ENCODE assay signal across 9 mouse cellular contexts in genomic region chr4:100998145-100998544, GRCm38 (mm10). TPM values are rescaled to one million over a fixed set of nuclear protein-coding genes. Genes with fewer than 3 reads are reported as not detected.
DNase-seq lines count a peak whose midpoint lies in the region; ATAC-seq and TF ChIP-seq lines count a peak whose summit lies in the region.
"Had no signal": no experiment of that assay in that cellular context is flagged by ENCODE, and none has a peak within 500 bp of the region (broad histone marks: within the 10 kb centered on the region; RNA-seq: fewer than 3 reads in every experiment).

No protein-coding gene starts in this region.

- no peaks in the 10 kb centered on the region for H3K27me3 ChIP-seq in heart, embryonic 11.5 days (ENCODE audit: control insufficient read depth, insufficient read depth, low read length)
- H3K27me3 ChIP-seq in E14TG2a.4 (ENCODE audit: insufficient read depth, low read length) = peaks cover 8% of the 10 kb centered on the region; the same call in 1 of the 2 replicates
- no peaks in the 10 kb centered on the region for H3K27me3 ChIP-seq in midbrain, embryonic 11.5 days (ENCODE audit: control insufficient read depth, insufficient read depth, low read length)

- no peak for ATAC-seq in heart, embryonic 11.5 days (replicated peaks; ENCODE audit: insufficient number of reproducible peaks, low FRiP score, low TSS enrichment)
- ATAC-seq in midbrain, embryonic 11.5 days (ENCODE audit: low FRiP score) = no peak

- intact Hi-C loops in gastrocnemius, postnatal 14 days (cut with DNase I; ENCODE audit: low total_unique reads) = loop anchor here (2.0 kb wide), 1 partner anchor 149 kb away; no protein-coding TSS in a partner anchor
- intact Hi-C loops in left cerebral cortex, postnatal 10 days (cut with DNase I) = loop anchor here (5.0 kb wide), 1 partner anchor 411 kb away; no protein-coding TSS in a partner anchor

- H3K4me1 ChIP-seq in heart, embryonic 11.5 days (ENCODE audit: control insufficient read depth, insufficient read depth, low read length) = 0 out of 2 replicates have a peak, but pooled peaks cover 5% of the 10 kb centered on the region
- peaks cover 5% of the 10 kb centered on the region; the same call in 1 of the 2 replicates for H3K4me1 ChIP-seq in E14TG2a.4 (replicated peaks; ENCODE audit: low read depth, low read length)
- H3K4me1 ChIP-seq in midbrain, embryonic 11.5 days (ENCODE audit: control insufficient read depth, insufficient read depth, low read length) = peaks cover 16% of the 10 kb centered on the region

- H3K36me3 ChIP-seq in heart, embryonic 11.5 days (ENCODE audit: control insufficient read depth, insufficient read depth, low read length) = peaks cover 10% of the 10 kb centered on the region
- no peaks in the 10 kb centered on the region for H3K36me3 ChIP-seq in E14TG2a.4 (ENCODE audit: insufficient read depth, low read length)
- peaks cover 7% of the 10 kb centered on the region for H3K36me3 ChIP-seq in midbrain, embryonic 11.5 days (ENCODE audit: control insufficient read depth, insufficient read depth, low read length)

- no peak overlapping the region for H3K9ac ChIP-seq in heart, embryonic 11.5 days (ENCODE audit: low read depth, low read length)
- no peak overlapping the region for H3K9ac ChIP-seq in midbrain, embryonic 11.5 days (ENCODE audit: low read length)

- H3K4me2 ChIP-seq in heart, embryonic 11.5 days = no peak overlapping the region
- H3K4me2 ChIP-seq in midbrain, embryonic 11.5 days = no peak overlapping the region

- no peak overlapping the region for H3K27ac ChIP-seq in heart, embryonic 11.5 days (ENCODE audit: low read depth, low read length)
- H3K27ac ChIP-seq in midbrain, embryonic 11.5 days (ENCODE audit: low read depth, low read length) = no peak overlapping the region

- 17% methylated on average over 2 of the region's 2 CpGs for WGBS in heart, embryonic 11.5 days (ENCODE audit: insufficient replicate concordance)
- WGBS in midbrain, embryonic 11.5 days = 17% methylated on average over 2 of the region's 2 CpGs

- H3K4me3 ChIP-seq in heart, embryonic 11.5 days (ENCODE audit: low read depth, low read length) = no peak overlapping the region
- no peak overlapping the region for H3K4me3 ChIP-seq in E14TG2a.4 (replicated peaks; ENCODE audit: low read length)
- no peak overlapping the region for H3K4me3 ChIP-seq in midbrain, embryonic 11.5 days (ENCODE audit: low read depth, low read length)

- TF ChIP-seq CTCF in E14TG2a.4 (conservative IDR thresholded peaks at IDR 0.05; ENCODE audit: low read length) = 0 out of 2 replicates have a peak, but pooled peaks have one; percentile 19

- no peaks in the 10 kb centered on the region for H3K9me3 ChIP-seq in heart, embryonic 11.5 days (replicated peaks; ENCODE audit: control insufficient read depth, low read length)
- no peaks in the 10 kb centered on the region for H3K9me3 ChIP-seq in E14TG2a.4 (ENCODE audit: low read length)
- no peaks in the 10 kb centered on the region for H3K9me3 ChIP-seq in midbrain, embryonic 11.5 days (ENCODE audit: control insufficient read depth, low read length)

- peak; percentile 70 for DNase-seq in heart, adult 11 months
- DNase-seq in cerebellum, postnatal 10 days = peak; percentile 77 to 82
- DNase-seq in gastrocnemius, postnatal 14 days = peak; percentile 39
- peak; percentile 63 to 74 for DNase-seq in left cerebral cortex, postnatal 10 days (ENCODE audit: extremely low spot score in 1 of 2, low spot score in 2 of 2)
- DNase-seq in midbrain, embryonic 11.5 days (ENCODE audit: low spot score, missing footprints) = peak; percentile 91
- DNase-seq in thymus, postnatal 0 days (ENCODE audit: low spot score) = peak; percentile 46

RNA-seq across cellular contexts. Expression of gene Gm10577, which starts 22.4 kb away (rescaled TPM):
- not detected in 2 replicates for polyA plus RNA-seq in heart, embryonic 11.5 days (2014; fragmentation: Nextera tagmentation; extraction: Ambion mirVana)
- not detected for total RNA-seq in gastrocnemius, postnatal 14 days (2021)
- total RNA-seq in left cerebral cortex, postnatal 10 days (2021) = not detected
- polyA plus RNA-seq in midbrain, embryonic 11.5 days (2014; fragmentation: Nextera tagmentation; extraction: Ambion mirVana) = not detected in 2 replicates
- polyA plus RNA-seq in thymus, postnatal 0 days (2015; fragmentation: Nextera tagmentation; extraction: Ambion mirVana) = not detected in 2 replicates
- polyA plus RNA-seq: stomach, embryonic 14.5 days had no signal

Comparison
In these comparisons a context has a peak if more than half of its experiments do, and no peak if none do; other contexts are left out.
1. DNase-seq: peak in every context shown above with its lines; median percentile 91 in midbrain, embryonic 11.5 days; 80 in cerebellum, postnatal 10 days; 70 in heart, adult 11 months; 68 in left cerebral cortex, postnatal 10 days; 46 in thymus, postnatal 0 days; 39 in gastrocnemius, postnatal 14 days.